Mouse (Mus musculus) embryonic facial prominence, embryonic 10.5 days (tissue): ENCODE data around the gene Dbf4. TPM values are rescaled to one million over a fixed set of nuclear protein-coding genes. Genes with fewer than 3 reads are reported as not detected.

ENCODE experiments used
- DNase-seq: peaks from one replicate; pipeline ENCODE4 v3.0.0-alpha.2; 2017; ENCODE audit warnings: low spot score
- H3K27ac ChIP-seq: fragments of 300-500 bp; sonication (generic); replicated peaks from 2 replicates; pipeline ENCODE4 v1.5.1; 2016; ENCODE audit warnings: mild to moderate bottlenecking
- H3K27me3 ChIP-seq: fragments of 300-500 bp; sonication (generic); replicated peaks from 2 replicates; pipeline ENCODE4 v1.6.1; 2016; ENCODE audit warnings: low read depth, mild to moderate bottlenecking; ENCODE audit not compliant: poor library complexity, severe bottlenecking
- H3K36me3 ChIP-seq: fragments of 300-500 bp; sonication (generic); replicated peaks from 2 replicates; pipeline ENCODE4 v1.6.1; 2016; ENCODE audit warnings: mild to moderate bottlenecking, moderate library complexity
- H3K4me1 ChIP-seq: fragments of 300-500 bp; sonication (generic); 2 replicates; pipeline ENCODE4 v1.6.1; 2016
- H3K4me3 ChIP-seq: fragments of 300-500 bp; sonication (generic); 2 replicates; pipeline ENCODE4 v1.5.1; 2016; ENCODE audit warnings: mild to moderate bottlenecking, moderate library complexity
- H3K9me3 ChIP-seq: fragments of 300-500 bp; sonication (generic); 2 replicates; pipeline ENCODE4 v1.6.1; 2016; ENCODE audit warnings: mild to moderate bottlenecking
- WGBS: fragments of 180-500 bp; shearing (Covaris S2); methylation state at CpG from one replicate; pipeline ENCODE4 v1.1.7; 2016; 5-methylcytosine and 5-hydroxymethylcytosine counted together
- polyA plus RNA-seq: library from polyadenylated mRNA; unstranded; fragments of >200 nt; fragmentation: Nextera tagmentation; extraction: Ambion mirVana; gene quantifications from 2 replicates; pipeline ENCODE4 v1.2.1, GENCODE M21; 2016

Gene Dbf4
- polyA plus RNA-seq, 1 experiment from 2014 or later, result 65.3 TPM

DNA sequence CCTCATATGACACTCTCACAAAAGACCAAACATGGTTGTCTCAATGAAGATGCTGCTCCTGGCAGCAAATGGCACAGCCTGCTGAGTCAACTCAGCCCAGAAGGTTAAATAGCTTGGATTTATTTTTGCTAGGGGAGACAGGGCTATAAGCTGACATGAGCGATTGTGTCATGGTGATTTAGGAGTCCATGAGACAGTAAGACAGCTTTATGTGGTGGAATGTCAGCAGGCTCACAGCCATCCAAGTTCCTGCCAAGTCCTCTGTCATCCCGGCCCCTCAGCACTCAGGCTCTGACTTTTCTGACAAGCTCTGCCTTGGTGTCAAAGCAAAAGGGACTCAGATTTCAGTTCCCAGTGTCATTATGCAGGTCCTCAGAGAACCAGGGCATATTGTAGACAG is 66.2 kb downstream of the Dbf4 start:
- no peaks in the 10 kb centered on the region for H3K27me3 ChIP-seq
- no peak overlapping the region for H3K4me3 ChIP-seq
- no peak overlapping the region for H3K27ac ChIP-seq
- no peak for DNase-seq
- H3K4me1 ChIP-seq, result peaks cover 13% of the 10 kb centered on the region
- 59% methylated on average over 2 of the region's 2 CpGs for WGBS
- no peaks in the 10 kb centered on the region for H3K9me3 ChIP-seq
- H3K36me3 ChIP-seq, result no peaks in the 10 kb centered on the region

GRCm38 (mm10) chr5:8349557-8349956 is 73.0 kb downstream of the Dbf4 start:
- no peak for DNase-seq
- 71% methylated on average over 10 of the region's 10 CpGs for WGBS
- no peak overlapping the region for H3K4me3 ChIP-seq
- no peaks in the 10 kb centered on the region for H3K36me3 ChIP-seq
- H3K27me3 ChIP-seq, result no peaks in the 10 kb centered on the region
- no peaks in the 10 kb centered on the region for H3K4me1 ChIP-seq
- no peak overlapping the region for H3K27ac ChIP-seq
- no peaks in the 10 kb centered on the region for H3K9me3 ChIP-seq

Other genes starting within 250 kb of the Dbf4 start
- gene Adam22, start 54.6 kb downstream of the Dbf4 start, polyA plus RNA-seq, result 7.3 and 8.1 TPM in 2 replicates
- 9.1 and 9.5 TPM in 2 replicates for gene Slc25a40, start 134 bp upstream of the Dbf4 start, polyA plus RNA-seq
- 3.2 and 3.6 TPM in 2 replicates for gene Rundc3b, start 200.2 kb upstream of the Dbf4 start, polyA plus RNA-seq
- gene Abcb1a, start 237.4 kb upstream of the Dbf4 start, polyA plus RNA-seq, result 0.18 and 0.20 TPM in 2 replicates